Mouse (Mus musculus): ENCODE results near the gene Ctrc.

DNA sequence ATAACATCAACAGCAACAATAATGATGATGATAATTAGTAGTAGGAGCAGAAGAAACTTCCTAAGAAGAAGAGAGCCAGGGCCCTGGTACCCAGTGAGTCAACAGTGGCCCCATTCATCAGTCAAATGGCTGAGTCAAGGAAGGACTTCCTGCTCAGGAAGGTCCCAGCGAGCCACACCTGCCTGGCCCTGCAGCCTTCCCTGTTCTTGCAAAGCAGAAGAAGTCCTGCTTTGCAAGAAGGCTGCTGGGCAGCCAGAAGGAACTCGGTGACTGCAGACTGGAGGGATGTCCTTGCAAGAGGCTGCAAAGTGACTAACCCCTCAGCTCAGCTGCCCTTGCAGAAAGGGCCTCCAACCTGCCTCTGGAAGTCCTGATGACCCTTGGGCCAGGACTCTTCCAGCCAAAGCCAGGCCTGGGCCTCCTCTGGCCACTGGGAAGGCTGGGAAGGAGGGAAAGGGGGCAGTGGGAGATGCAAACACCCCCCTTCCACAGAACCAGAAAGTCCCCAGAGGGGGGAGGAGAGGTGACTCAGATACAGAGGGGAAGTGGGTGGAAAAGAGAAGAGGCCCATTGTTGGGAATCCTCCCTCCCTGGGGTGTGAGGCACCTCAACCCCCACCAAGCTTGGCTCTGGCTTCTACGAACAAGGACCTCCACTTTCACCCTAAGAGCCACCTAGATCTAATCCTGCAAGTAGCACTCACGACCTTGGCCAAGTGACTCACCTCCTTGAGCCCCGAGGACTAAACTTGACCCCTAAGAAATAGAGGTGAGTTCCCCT, 23.5 kb upstream of the Ctrc start:
- TF ChIP-seq CTCF (IDR thresholded peaks at IDR 0.05; ENCODE audit: low read depth, low read length) (no peak), TAL1 (conservative IDR thresholded peaks at IDR 0.05; ENCODE audit: low read depth, low read length) (no peak), GATA1 (IDR thresholded peaks at IDR 0.05; ENCODE audit: borderline replicate concordance, low read length) (no peak), POLR2AphosphoS5 (IDR thresholded peaks at IDR 0.05; ENCODE audit: insufficient replicate concordance, low read depth, low read length) (no peak)
